Mouse (Mus musculus) embryonic stem cell, embryonic (primary cell): Measurements from ENCODE around the gene Pkn3.

Source experiments
- CTCF ChIA-PET, 4 experiments: fragments of 300-600 bp in 2 of 4; fragments of 350-600 bp in 2 of 4; sonication (Branson Sonifier 250); formaldehyde crosslinking; loops; one replicate each; lab custom pipeline; 2022; ENCODE audit warnings: inconsistent platforms in 2 of 4; lab: Charles Lee
- POLR2A ChIA-PET, 4 experiments: fragments of 300-600 bp in 2 of 4; fragments of 350-600 bp in 2 of 4; sonication (Branson Sonifier 250); formaldehyde crosslinking; loops; one replicate each; lab custom pipeline; 2022; ENCODE audit warnings: antibody characterized with exemption in 4 of 4, inconsistent platforms in 1 of 4; lab: Charles Lee

Gene Pkn3

GRCm38 (mm10) chr2:30133613-30134377, 56.3 kb downstream of the Pkn3 start, which contains the start of gene Tbc1d13:
Gene Tbc1d13 (plus strand): TSS chr2:30133746.
- ChIA-PET CTCF (interaction anchor here (0.6 to 2.4 kb wide), 10 partner anchors 10 to 624 kb away, joined by 3 to 10 read pairs (median 4); partner anchors contain the start of genes Spout1 (in 1 of the 4) and Zer1 (in 1 of the 4)), POLR2A (interaction anchor here (0.6 to 11.4 kb wide), 115 partner anchors 9 to 1616 kb away, joined by 3 to 393 read pairs (median 6); partner anchors contain the start of genes Endog (in 4 of the 4), Kyat1 (in 3 of the 4), Zer1 (in 3 of the 4) and Ier5l (in 2 of the 4))

GRCm38 (mm10) chr2:30134378-30134711, 56.9 kb downstream of the Pkn3 start:
- CTCF ChIA-PET = interaction anchor here in 3 of 4 experiments (0.6 to 2.4 kb wide), 11 partner anchors 10 to 1222 kb away, joined by 3 to 10 read pairs (median 4); partner anchors contain the start of genes Endog (in 1 of the 3), Spout1 (in 1 of the 3) and Zer1 (in 1 of the 3)
- POLR2A ChIA-PET = interaction anchor here (0.6 to 11.4 kb wide), 119 partner anchors 9 to 1617 kb away, joined by 3 to 393 read pairs (median 6); partner anchors contain the start of genes Kyat1 (in 3 of the 4), Zdhhc12 (in 3 of the 4), Zer1 (in 3 of the 4) and Endog (in 2 of the 4)

GRCm38 (mm10) chr2:30134928-30135620, 57.6 kb downstream of the Pkn3 start:
- CTCF ChIA-PET = interaction anchor here (0.6 to 2.4 kb wide), 18 partner anchors 9 to 1223 kb away, joined by 3 to 10 read pairs (median 3); partner anchors contain the start of genes Endog (in 1 of the 4), Spout1 (in 1 of the 4) and Zer1 (in 1 of the 4)
- POLR2A ChIA-PET = interaction anchor here (0.6 to 11.4 kb wide), 151 partner anchors 10 to 1671 kb away, joined by 3 to 393 read pairs (median 5); partner anchors contain the start of genes Endog (in 3 of the 4), Kyat1 (in 3 of the 4), Zdhhc12 (in 3 of the 4) and Zer1 (in 3 of the 4)

- ChIA-PET POLR2A (interaction anchor here (0.7 to 11.4 kb wide), 29 partner anchors 8 to 338 kb away, joined by 3 to 393 read pairs (median 7); partner anchors contain the start of genes Zdhhc12 (in 3 of the 4), Zer1 (in 2 of the 4), Endog (in 1 of the 4) and Ier5l (in 1 of the 4)), CTCF (no interaction called here)
Measured at GRCm38 (mm10) chr2:30136458-30136857, 59.0 kb downstream of the Pkn3 start.

GRCm38 (mm10) chr2:30140021-30140420, 62.5 kb downstream of the Pkn3 start:
- ChIA-PET CTCF (interaction anchor here in 2 of 4 experiments (0.8 to 1.5 kb wide), 2 partner anchors 32 to 101 kb away, joined by 3 read pairs; partner anchors contain the start of genes Endog (in 1 of the 2) and Gm28035 (in 1 of the 2)), POLR2A (interaction anchor here (0.5 to 11.4 kb wide), 18 partner anchors 9 to 1097 kb away, joined by 3 to 229 read pairs (median 4); partner anchors contain the start of gene Zer1 (in 2 of the 4))
